Mouse (Mus musculus): Measurements from ENCODE around the gene Ankrd36.
A peak's percentile ranks its signal among the peaks of the same experiment; 100 is the strongest.

The Ankrd36 gene

GRCm38 (mm10) chr11:5700808-5701207, 131.3 kb downstream of the Ankrd36 start:
- DNase-seq = no peak

- DNase-seq = no peak
Measured at GRCm38 (mm10) chr11:5701300-5701699, 131.8 kb downstream of the Ankrd36 start.

GRCm38 (mm10) chr11:5701821-5702220, 132.3 kb downstream of the Ankrd36 start:
- DNase-seq = no peak

GRCm38 (mm10) chr11:5702271-5702956, 132.9 kb downstream of the Ankrd36 start:
- DNase-seq = no peak

GRCm38 (mm10) chr11:5702957-5703332, 133.5 kb downstream of the Ankrd36 start:
- no peak for DNase-seq

GRCm38 (mm10) chr11:5703341-5703740, 133.9 kb downstream of the Ankrd36 start:
- DNase-seq = no peak

- no peak for DNase-seq
Measured at GRCm38 (mm10) chr11:5705972-5706371, 136.5 kb downstream of the Ankrd36 start.

GRCm38 (mm10) chr11:5706874-5707529, 137.5 kb downstream of the Ankrd36 start:
- no peak for DNase-seq

GRCm38 (mm10) chr11:5707530-5708353, 138.3 kb downstream of the Ankrd36 start:
- DNase-seq = peak; percentile 89

- DNase-seq = no peak
Measured at GRCm38 (mm10) chr11:5715179-5715578, 145.7 kb downstream of the Ankrd36 start.

- DNase-seq = no peak
Measured at GRCm38 (mm10) chr11:5715630-5716105, 146.2 kb downstream of the Ankrd36 start, which contains the start of gene Mrps24. Gene Mrps24 (minus strand): TSS chr11:5715680.

- DNase-seq = no peak
Measured at GRCm38 (mm10) chr11:5716246-5716645, 146.8 kb downstream of the Ankrd36 start.

GRCm38 (mm10) chr11:5716938-5717705, 147.6 kb downstream of the Ankrd36 start:
- DNase-seq = no peak

GRCm38 (mm10) chr11:5718611-5719354, 149.3 kb downstream of the Ankrd36 start:
- no peak for DNase-seq

- no peak for DNase-seq
Measured at GRCm38 (mm10) chr11:5729582-5729981, 160.1 kb downstream of the Ankrd36 start.

GRCm38 (mm10) chr11:5732401-5732800, 162.9 kb downstream of the Ankrd36 start:
- no peak for DNase-seq

- no peak for DNase-seq
Measured at GRCm38 (mm10) chr11:5734323-5734722, 164.8 kb downstream of the Ankrd36 start.

GRCm38 (mm10) chr11:5737137-5737536, 167.7 kb downstream of the Ankrd36 start:
- DNase-seq = no peak

All from cerebellum, adult 11-12 months (tissue).